Mouse (Mus musculus) thymus, postnatal 25 days (tissue): ENCODE measurements around the gene Lrpap1.

Experiments used
- DNase-seq: peaks from one replicate; pipeline ENCODE4 v3.0.0; 2022

Lrpap1 gene

DNA sequence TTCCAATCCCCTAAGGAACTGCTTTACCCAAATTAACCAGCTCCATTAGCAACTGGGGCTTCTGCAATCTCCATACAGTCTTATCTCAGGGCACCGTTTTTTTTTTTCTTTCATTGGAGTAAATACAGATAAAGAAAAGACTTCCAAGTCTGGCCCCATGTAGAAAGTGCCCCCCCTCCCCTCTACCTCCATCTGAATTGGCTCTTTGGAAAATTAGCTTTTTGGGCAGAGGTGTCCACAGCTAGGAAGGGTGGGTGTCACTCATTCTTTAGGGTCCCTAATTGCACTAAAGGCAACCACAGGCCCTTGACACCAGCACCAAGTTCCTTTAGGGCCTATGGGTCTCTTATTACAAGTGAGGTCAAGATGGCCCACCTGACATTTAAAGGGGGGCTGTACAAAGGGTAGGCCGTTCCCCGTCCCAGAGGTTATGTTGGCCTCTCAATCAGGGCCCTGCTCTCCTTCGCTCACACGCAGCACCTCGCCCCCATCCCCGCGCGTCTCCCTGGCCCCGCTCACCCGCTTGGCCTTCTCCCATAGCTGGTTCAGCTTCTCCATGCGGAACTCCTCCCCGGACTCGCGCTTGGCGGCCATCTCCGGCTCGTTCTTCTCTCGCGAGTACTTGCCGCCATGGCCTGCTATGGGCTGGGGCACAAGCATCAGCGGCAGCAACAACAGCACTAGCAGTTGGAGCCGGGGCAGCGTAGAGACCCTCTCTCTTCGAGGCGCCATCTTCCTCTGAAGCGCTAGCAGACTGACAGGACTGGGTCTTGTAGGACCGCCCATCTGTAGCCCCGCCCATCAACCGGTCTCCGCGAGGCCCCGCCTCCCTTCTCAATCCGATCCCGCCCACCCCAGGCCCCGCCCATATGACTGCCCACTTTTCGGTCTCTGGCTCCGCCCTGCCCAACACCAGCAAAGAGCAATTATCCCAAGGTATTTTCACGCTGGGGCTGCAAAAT lies at the start of gene Lrpap1:
TSS of gene Lrpap1 (minus strand) at position 807 of the 962 bp plus-strand sequence.
- peak; percentile 88 for DNase-seq

GRCm38 (mm10) chr5:35149939-35150338 lies 44.4 kb upstream of the Lrpap1 start:
- no peak for DNase-seq

DNA sequence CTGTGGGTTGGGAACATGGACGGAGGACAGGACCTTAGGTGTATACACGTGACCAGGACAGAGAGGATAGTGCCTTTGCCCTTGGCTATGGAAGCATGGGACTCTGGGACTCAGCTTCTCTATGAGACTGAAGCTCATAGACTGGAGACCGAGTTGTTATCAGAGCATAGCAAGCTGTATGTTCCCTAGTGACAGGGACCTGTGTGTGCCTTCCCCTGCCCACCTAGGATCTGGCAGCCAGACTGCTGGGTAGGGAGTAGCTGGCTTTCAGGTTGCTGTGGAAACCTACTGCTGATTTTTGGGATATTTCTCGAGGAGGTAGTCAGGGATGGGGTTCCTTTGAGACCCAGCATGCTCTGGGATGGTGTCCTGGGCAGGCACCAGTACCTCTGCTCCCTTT lies 44.0 kb upstream of the Lrpap1 start:
- no peak for DNase-seq

GRCm38 (mm10) chr5:35147963-35148767 lies 42.6 kb upstream of the Lrpap1 start:
- no peak for DNase-seq

DNA sequence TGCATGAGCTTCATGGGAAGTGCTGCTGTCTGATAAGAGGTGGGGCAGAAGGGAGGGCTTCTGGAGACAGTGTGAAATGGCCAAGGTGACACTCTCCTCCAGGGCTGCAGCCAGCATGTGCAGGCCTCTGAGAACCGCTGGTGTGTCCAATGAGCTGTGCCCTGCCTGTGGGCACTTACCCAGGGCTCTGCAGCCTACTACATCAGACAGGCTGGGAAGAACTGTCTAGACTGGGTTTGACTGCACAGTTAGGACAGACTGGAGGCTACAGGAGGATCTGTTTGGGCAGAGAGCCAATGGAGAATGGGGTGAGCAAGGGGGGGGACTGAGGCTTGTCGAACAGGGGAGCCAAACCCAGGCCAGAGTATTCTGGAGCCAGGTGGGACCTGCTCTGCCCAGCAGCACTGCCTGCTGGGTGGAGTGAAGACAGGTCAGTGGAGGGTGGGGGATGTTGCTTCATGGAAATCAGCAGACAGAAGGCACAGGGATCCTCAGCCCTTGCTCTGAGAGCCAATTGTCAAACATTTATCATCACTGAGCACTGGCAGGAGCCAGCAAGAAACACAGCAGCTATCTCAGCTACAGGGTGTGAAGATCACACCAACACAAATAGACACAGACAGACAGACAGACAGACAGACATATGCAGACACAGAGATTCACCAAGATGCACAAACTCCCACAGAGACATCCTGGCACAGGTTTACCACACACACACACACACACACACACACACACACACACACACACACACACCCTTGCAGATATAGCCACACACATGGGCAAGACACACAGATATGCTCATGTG lies 41.8 kb upstream of the Lrpap1 start:
- no peak for DNase-seq

DNA sequence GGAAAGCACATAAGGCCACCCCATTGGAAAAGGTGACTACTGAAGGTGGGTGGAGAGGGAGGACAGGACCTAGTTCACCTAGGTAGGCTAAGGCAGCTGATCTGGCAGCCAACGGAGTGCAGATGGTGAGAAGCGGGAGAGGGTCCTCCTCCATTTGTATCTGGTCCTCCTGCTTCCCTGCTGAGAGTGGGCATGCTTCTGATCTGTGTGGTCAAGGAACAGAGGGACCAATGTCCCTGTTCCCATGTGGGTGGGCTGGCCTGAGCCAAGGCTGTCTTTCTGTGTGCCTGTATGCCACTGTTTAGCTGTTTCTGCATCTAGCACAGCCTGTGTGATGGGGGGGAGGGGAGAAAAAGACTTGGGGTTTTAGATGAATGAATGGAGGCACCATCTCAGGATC lies 41.2 kb upstream of the Lrpap1 start:
- DNase-seq, result no peak

GRCm38 (mm10) chr5:35144716-35145115 lies 39.1 kb upstream of the Lrpap1 start:
- no peak for DNase-seq

- DNase-seq, result no peak
Observed at GRCm38 (mm10) chr5:35143460-35144245, 38.1 kb upstream of the Lrpap1 start.

- no peak for DNase-seq
Observed at GRCm38 (mm10) chr5:35142910-35143309, 37.3 kb upstream of the Lrpap1 start.

DNA sequence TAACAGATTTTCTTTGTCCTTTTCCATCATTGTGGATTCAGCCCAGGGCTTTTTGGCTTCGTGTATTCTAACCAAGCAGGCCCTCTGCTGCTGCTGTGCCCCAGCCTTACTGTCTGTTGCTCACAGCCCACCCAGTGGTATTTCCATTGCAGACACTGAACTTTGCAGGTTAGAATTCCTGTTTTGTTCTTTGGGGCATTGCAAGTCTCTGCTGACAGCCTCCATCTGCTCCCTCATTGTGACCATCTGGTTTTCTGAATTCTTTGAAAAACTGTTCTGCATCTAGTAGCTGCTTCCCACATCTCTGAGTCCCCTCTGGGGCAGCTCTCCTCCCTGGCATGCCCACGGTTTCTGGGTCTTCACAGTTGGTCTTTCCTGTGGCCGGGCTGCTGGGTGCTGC lies 35.8 kb upstream of the Lrpap1 start:
- DNase-seq, result no peak

DNA sequence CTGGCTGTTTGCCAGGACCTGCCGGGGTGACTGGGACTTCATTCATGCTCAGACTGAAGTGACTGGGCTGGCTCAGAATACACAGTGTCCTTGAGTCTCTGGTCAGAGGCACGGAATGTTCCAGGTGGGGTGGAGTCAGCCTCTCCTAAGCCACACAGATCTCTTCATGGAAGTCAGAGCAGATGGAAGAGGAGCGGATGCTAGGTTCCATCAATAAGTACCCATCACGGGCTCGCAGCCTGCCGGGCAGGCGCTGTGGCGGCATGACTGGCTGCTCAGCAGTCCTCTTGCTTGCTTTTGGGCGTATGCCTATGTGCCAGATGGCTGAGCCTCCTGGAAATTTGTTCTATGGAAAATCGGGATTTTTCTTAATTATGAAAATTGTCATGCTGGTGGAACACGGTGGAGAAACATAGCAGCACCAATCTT lies 32.6 kb upstream of the Lrpap1 start:
- no peak for DNase-seq

GRCm38 (mm10) chr5:35137510-35138182 lies 32.1 kb upstream of the Lrpap1 start:
- no peak for DNase-seq

DNA sequence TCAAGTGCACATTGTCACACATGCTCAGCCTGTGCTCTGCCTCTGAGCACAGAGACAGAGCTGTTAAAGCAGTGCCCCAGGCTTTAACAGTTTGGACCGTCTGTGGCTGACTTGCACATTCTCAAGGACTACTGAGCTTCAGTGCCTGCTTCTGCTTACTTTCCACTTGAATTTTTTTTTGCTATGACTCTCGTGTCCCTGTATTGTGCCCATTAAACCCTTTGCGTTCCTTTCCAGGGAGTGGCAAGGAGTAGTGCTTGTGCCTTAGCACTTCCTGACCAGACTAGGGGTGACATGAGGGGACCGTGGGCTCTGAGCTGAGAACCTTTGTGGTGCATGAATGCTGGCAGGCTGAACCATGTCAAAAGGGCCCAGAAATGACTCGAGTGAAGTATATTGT lies 30.3 kb upstream of the Lrpap1 start:
- no peak for DNase-seq

DNA sequence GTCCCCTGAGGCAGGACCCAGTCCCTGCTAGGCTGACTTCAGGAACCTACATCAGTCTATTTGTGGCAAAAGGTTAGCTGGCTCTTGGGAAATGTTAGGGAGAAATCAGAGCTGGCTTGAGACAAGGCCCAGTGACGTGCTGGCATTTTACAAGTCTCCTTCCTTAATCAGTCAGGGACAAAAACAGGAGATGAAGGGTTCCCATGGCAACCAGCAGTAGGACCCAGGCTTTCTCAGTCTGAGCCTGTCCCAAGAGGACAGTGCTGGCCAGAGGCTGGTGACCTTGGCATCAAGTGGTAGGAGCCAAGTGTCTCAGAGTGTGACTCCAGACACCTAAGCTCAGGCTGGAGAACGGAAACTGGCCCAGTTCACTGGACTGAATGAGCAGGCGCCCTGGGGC lies 28.7 kb upstream of the Lrpap1 start:
- no peak for DNase-seq

DNA sequence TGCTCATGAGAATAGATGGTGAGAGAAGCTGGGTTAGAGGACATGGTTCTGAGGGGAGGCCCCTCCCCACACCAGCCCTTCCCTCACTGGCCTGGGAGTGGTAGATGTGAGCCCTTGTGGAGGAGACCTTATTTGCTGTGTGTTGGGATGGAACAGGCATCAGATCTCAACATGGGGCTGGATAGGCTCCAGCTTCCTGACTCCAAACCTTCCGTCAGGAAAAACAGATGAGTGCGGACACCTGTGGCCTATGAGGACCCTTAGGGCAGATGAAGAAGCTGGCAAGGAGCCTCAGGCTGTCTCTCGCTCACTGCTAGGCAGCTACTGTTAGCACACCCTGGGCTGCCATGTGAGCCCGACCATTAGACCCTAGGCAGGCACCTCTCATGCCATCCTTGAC lies 27.9 kb upstream of the Lrpap1 start:
- DNase-seq, result no peak

GRCm38 (mm10) chr5:35132278-35132980 lies 26.9 kb upstream of the Lrpap1 start:
- DNase-seq, result no peak

DNA sequence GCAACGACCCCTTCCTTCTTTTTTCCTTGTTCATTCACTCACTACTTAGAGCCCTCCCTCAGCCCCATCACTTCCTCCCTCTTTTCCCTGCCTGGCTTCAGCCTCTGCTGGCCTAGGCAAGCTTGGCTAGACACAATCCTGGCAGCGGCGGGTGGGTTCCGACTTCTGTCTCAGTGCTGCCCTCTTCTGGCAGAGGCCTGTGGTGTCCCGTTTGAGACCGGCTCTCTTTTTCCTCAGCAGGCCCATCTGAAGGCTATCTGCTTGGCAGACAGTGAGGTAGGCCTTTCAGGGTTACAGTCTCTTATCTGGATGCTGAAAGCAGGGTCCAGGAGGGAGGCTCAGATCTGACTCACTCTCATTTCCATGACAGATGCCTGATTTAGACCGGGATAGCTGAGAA lies 26.2 kb upstream of the Lrpap1 start:
- DNase-seq, result peak; percentile 68

DNA sequence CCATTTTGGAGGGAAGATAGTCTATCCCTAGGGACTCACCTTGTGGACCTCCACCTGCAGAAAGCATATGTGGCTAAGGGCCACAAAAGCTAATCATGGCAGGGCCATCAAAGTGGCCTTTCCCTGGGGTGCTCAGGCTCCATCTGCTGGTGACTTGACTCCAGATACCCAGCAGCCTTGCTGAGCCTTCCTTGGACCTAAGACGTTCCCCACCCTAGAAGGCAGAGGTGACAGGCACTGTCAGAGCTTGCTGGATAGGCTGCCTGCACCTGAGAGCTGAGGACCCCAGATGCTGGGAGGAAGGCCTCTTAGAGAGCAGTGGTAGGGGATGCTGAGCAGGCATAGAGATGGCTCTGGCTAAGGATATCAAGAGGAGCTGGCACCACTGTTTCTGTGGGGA lies 25.7 kb upstream of the Lrpap1 start:
- no peak for DNase-seq

DNA sequence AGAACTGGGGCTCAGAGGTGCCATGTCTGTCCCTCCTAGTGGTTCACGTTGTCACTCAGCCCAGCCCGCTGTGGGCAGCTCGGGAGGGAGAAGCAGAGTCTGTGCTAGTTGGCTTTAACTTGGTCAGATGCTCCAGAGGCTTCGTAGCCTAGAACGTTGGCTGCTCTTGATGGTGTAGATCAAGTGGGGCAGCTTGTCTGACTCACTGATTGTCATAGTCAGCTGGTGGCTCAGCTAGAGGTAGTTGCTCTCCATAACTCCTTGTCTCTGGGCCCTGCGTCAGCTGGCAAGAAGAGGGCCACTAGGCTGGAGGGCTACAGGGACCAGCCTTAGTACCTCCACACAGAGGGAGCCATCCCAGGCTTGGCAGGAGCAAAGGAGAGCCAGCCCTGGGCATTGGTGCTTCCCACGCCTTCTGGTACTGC lies 24.2 kb upstream of the Lrpap1 start:
- DNase-seq, result no peak

DNA sequence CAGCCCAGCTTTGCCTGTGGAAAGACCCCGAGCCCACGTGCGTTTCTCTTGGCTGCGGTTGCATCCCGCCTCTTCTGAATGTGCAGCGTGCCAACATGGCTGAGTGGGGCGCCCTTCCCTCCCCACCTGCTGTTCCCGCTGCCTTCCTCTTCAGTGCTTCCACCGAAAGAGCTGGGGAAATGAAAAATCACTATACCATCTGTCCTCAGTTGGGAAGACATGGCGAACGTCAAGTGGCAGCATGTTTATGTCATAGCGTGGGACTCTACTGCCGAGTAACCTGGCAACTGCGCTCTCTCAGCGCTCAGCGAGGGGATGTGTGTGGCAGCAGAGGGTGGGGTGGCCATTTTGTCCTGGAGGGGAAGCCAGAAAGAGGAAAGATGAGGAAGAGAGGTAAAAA lies 23.6 kb upstream of the Lrpap1 start:
- DNase-seq, result no peak

GRCm38 (mm10) chr5:35120024-35120423 lies 14.5 kb upstream of the Lrpap1 start:
- DNase-seq, result no peak
